Mouse (Mus musculus) limb, embryonic 11.5 days (tissue): ENCODE data around the gene Dagla. TPM values are rescaled to one million over a fixed set of nuclear protein-coding genes. Genes with fewer than 3 reads are reported as not detected.

Source experiments
- ATAC-seq: fragments of 200-750 bp; cut with Nextera tagmentation; 2 replicates; pipeline ENCODE4 v1.8.0; 2017; ENCODE audit warnings: low read depth; ENCODE audit not compliant: insufficient number of reproducible peaks, low FRiP score, low TSS enrichment
- DNase-seq: peaks from one replicate; pipeline ENCODE4 v3.0.0-alpha.2; 2015; ENCODE audit warnings: low spot score
- H3K27ac ChIP-seq: fragments of 300-500 bp; sonication (generic); replicated peaks from 2 replicates; pipeline ENCODE4 v1.5.1; 2014; ENCODE audit warnings: low read depth, mild to moderate bottlenecking, low read length
- H3K27me3 ChIP-seq: fragments of 300-500 bp; sonication (generic); 2 replicates; pipeline ENCODE4 v1.6.1; 2014; ENCODE audit warnings: mild to moderate bottlenecking, low read length, mixed read lengths; ENCODE audit not compliant: control insufficient read depth, insufficient read depth
- H3K36me3 ChIP-seq: fragments of 300-500 bp; sonication (generic); 2 replicates; pipeline ENCODE4 v1.6.1; 2014; ENCODE audit warnings: mild to moderate bottlenecking, low read length, moderate library complexity, mixed read lengths; ENCODE audit not compliant: control insufficient read depth, insufficient read depth
- H3K4me1 ChIP-seq: fragments of 300-500 bp; sonication (generic); 2 replicates; pipeline ENCODE4 v1.6.1; 2014; ENCODE audit warnings: low read length, mixed read lengths; ENCODE audit not compliant: control insufficient read depth, insufficient read depth
- H3K4me2 ChIP-seq: fragments of 300-500 bp; sonication (generic); 2 replicates; pipeline ENCODE4 v1.6.1; 2014; ENCODE audit warnings: low read depth, mild to moderate bottlenecking, moderate library complexity; ENCODE audit not compliant: severe bottlenecking
- H3K4me3 ChIP-seq: fragments of 300-500 bp; sonication (generic); 2 replicates; pipeline ENCODE4 v1.5.1; 2014; ENCODE audit warnings: low read depth, low read length
- H3K9ac ChIP-seq: fragments of 300-500 bp; sonication (generic); 2 replicates; pipeline ENCODE4 v1.6.1; 2014; ENCODE audit warnings: mild to moderate bottlenecking, low read length
- H3K9me3 ChIP-seq: fragments of 300-500 bp; sonication (generic); 2 replicates; pipeline ENCODE4 v1.6.1; 2016; ENCODE audit warnings: low read length; ENCODE audit not compliant: control insufficient read depth
- WGBS: fragments of 180-500 bp; shearing (Covaris S2); extraction: QIAGEN DNeasy Blood & Tissue Kit; methylation state at CpG from one replicate; pipeline ENCODE4 v1.1.7; 2014; 5-methylcytosine and 5-hydroxymethylcytosine counted together
- polyA plus RNA-seq: library from polyadenylated mRNA; unstranded; fragments of >200 nt; fragmentation: Nextera tagmentation; extraction: Ambion mirVana; gene quantifications from 2 replicates; pipeline ENCODE4 v1.2.1, GENCODE M21; 2014

The Dagla gene
- polyA plus RNA-seq, 1 experiment from 2014 or later = 1.3 TPM

GRCm38 (mm10) chr19:10204616-10205001 lies 100.1 kb downstream of the Dagla start:
- Histone ChIP-seq H3K27me3 (no peaks in the 10 kb centered on the region), H3K4me2 (peak overlapping the region; percentile 97), H3K9ac (peak overlapping the region; percentile 81; the same call in 1 of the 2 replicates), H3K27ac (no peak overlapping the region), H3K36me3 (peaks cover 20% of the 10 kb centered on the region), H3K4me3 (peak overlapping the region; percentile 98), H3K4me1 (0 out of 2 replicates have a peak, but pooled peaks cover 5% of the 10 kb centered on the region), H3K9me3 (no peaks in the 10 kb centered on the region)
- WGBS = 5% methylated on average over 5 of the region's 5 CpGs
- peak; percentile 49 for DNase-seq
- ATAC-seq = no peak

GRCm38 (mm10) chr19:10203848-10204615 lies 100.6 kb downstream of the Dagla start, which contains the start of the genes Tmem258 and Fen1:
Gene Tmem258, plus strand, starts transcription at chr19:10204014.
Gene Fen1, minus strand, starts transcription at chr19:10204169.
- Histone ChIP-seq H3K4me1 (0 out of 2 replicates have a peak, but pooled peaks cover 5% of the 10 kb centered on the region), H3K27me3 (no peaks in the 10 kb centered on the region), H3K36me3 (peaks cover 23% of the 10 kb centered on the region), H3K4me3 (peak within 1 kb of the TSS; percentile 98), H3K9me3 (no peaks in the 10 kb centered on the region), H3K4me2 (peak within 1 kb of the TSS; percentile 97), H3K27ac (peak within 1 kb of the TSS; percentile 75), H3K9ac (peak within 1 kb of the TSS; percentile 81)
- under 1% methylated on average over 40 of the region's 40 CpGs for WGBS
- ATAC-seq = peak; percentile 91
- DNase-seq = peak; percentile 94

GRCm38 (mm10) chr19:10203146-10203847 lies 101.4 kb downstream of the Dagla start:
- ATAC-seq (peak; percentile 29; the same call in 1 of the 2 replicates), DNase-seq (no peak)
- H3K4me3 ChIP-seq = peak overlapping the region; percentile 98
- 3% methylated on average over 23 of the region's 23 CpGs for WGBS
- H3K4me2 ChIP-seq = peak overlapping the region; percentile 97
- H3K27ac ChIP-seq = peak overlapping the region; percentile 75; the same call in 1 of the 2 replicates
- 0 out of 2 replicates have a peak, but pooled peaks cover 5% of the 10 kb centered on the region for H3K4me1 ChIP-seq
- H3K9me3 ChIP-seq = no peaks in the 10 kb centered on the region
- H3K36me3 ChIP-seq = peaks cover 22% of the 10 kb centered on the region
- peak overlapping the region; percentile 81 for H3K9ac ChIP-seq
- no peaks in the 10 kb centered on the region for H3K27me3 ChIP-seq

GRCm38 (mm10) chr19:10198723-10199122 lies 106.0 kb downstream of the Dagla start:
- Histone ChIP-seq H3K4me2 (no peak overlapping the region), H3K9ac (no peak overlapping the region), H3K9me3 (no peaks in the 10 kb centered on the region), H3K4me3 (no peak overlapping the region), H3K4me1 (0 out of 2 replicates have a peak, but pooled peaks cover 5% of the 10 kb centered on the region), H3K27ac (no peak overlapping the region), H3K36me3 (peaks cover 36% of the 10 kb centered on the region), H3K27me3 (no peaks in the 10 kb centered on the region)
- ATAC-seq (no peak), DNase-seq (peak; percentile 90)
- 36% methylated on average over 3 of the region's 3 CpGs for WGBS

GRCm38 (mm10) chr19:10198286-10198685 lies 106.4 kb downstream of the Dagla start:
- 0 out of 2 replicates have a peak, but pooled peaks cover 5% of the 10 kb centered on the region for H3K4me1 ChIP-seq
- no peak overlapping the region for H3K4me2 ChIP-seq
- no peak overlapping the region for H3K4me3 ChIP-seq
- H3K27ac ChIP-seq = no peak overlapping the region
- H3K9me3 ChIP-seq = no peaks in the 10 kb centered on the region
- ATAC-seq = no peak
- WGBS = 76% methylated on average over 2 of the region's 2 CpGs
- H3K27me3 ChIP-seq = no peaks in the 10 kb centered on the region
- DNase-seq = no peak
- H3K36me3 ChIP-seq = peaks cover 40% of the 10 kb centered on the region
- no peak overlapping the region for H3K9ac ChIP-seq

GRCm38 (mm10) chr19:10197130-10197529 lies 107.5 kb downstream of the Dagla start:
- Histone ChIP-seq H3K36me3 (peaks cover 45% of the 10 kb centered on the region), H3K27ac (no peak overlapping the region), H3K9me3 (no peaks in the 10 kb centered on the region), H3K4me1 (no peaks in the 10 kb centered on the region), H3K4me2 (no peak overlapping the region), H3K4me3 (no peak overlapping the region), H3K27me3 (no peaks in the 10 kb centered on the region), H3K9ac (no peak overlapping the region)
- ATAC-seq = no peak
- DNase-seq = no peak
- WGBS = 86% methylated on average over 4 of the region's 4 CpGs

Other genes with a start within 250 kb of the Dagla start
- gene Fads2, start 203.1 kb downstream of the Dagla start, polyA plus RNA-seq = 55.1 and 57.0 TPM in 2 replicates
- gene Fads1, start 122.0 kb downstream of the Dagla start, polyA plus RNA-seq = 138 and 145 TPM in 2 replicates
- 419 and 442 TPM in 2 replicates for gene Tmem258, start 100.9 kb downstream of the Dagla start, polyA plus RNA-seq
- gene Fen1, start 100.7 kb downstream of the Dagla start, polyA plus RNA-seq = 135 and 140 TPM in 2 replicates
- 4.4 and 4.6 TPM in 2 replicates for gene Myrf, start 64.1 kb downstream of the Dagla start, polyA plus RNA-seq
- gene Syt7, start 84.2 kb upstream of the Dagla start, polyA plus RNA-seq = 0.45 and 0.55 TPM in 2 replicates
- gene Lrrc10b, start 152.6 kb upstream of the Dagla start, polyA plus RNA-seq = 0.09 TPM in 1 of 2 replicates, not detected in the other
- gene Ppp1r32, start 178.1 kb upstream of the Dagla start, polyA plus RNA-seq = 0.16 TPM in 1 of 2 replicates, not detected in the other
- 62.2 and 69.7 TPM in 2 replicates for gene Cpsf7, start 220.4 kb upstream of the Dagla start, polyA plus RNA-seq
- 57.2 and 61.0 TPM in 2 replicates for gene Sdhaf2, start 221.3 kb upstream of the Dagla start, polyA plus RNA-seq